Mouse (Mus musculus): ENCODE measurements around the gene Rnf186. TPM values are rescaled to one million over a fixed set of nuclear protein-coding genes. Genes with fewer than 3 reads are reported as not detected.
"Not testable (repeated sequence)": the region's sequence is repeated elsewhere in the genome, so short reads cannot be mapped to it uniquely, and the experiment has no call there.

Gene Rnf186
- total and polyA plus RNA-seq, 2 experiments from 2014 or later, result not detected

DNA sequence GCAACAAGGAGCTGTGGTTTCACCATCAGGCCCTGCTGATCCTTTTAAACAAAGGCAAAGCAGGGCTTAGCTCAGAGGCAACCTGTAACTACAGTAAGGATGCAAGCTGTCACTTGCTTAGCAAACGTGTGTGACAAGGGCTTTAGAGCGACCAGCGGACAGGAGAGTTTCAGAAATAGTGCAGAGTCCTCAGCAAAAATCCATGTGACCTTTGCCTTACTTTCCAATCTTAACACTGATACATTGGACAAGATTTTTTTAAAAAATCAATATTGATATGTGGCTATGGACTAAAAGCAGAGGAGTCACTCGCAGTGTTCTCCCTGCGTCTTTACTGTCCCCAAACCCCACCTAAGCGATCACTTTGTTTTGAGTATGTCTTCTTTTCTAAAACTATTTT is 4.5 kb downstream of the Rnf186 start:
- no peak for ATAC-seq
- Histone ChIP-seq H3K4me1 (ENCODE audit: insufficient read depth) (0 out of 2 replicates have a peak, but pooled peaks cover 3% of the 10 kb centered on the region), H3K27ac (ENCODE audit: low read depth, low read length) (no peak overlapping the region), H3K4me3 (ENCODE audit: low read depth, low read length) (no peak overlapping the region), H3K9me3 (ENCODE audit: low read length) (no peaks in the 10 kb centered on the region), H3K4me2 (ENCODE audit: low read depth) (no peak overlapping the region), H3K9ac (no peak overlapping the region), H3K27me3 (ENCODE audit: insufficient read depth, low read length) (no peaks in the 10 kb centered on the region), H3K36me3 (ENCODE audit: insufficient read depth) (no peaks in the 10 kb centered on the region)
- no peak for TF ChIP-seq CTCF (IDR thresholded peaks at IDR 0.05; ENCODE audit: low read depth)
- 92% methylated on average over 6 of the region's 6 CpGs for WGBS
- DNase-seq, result no peak

DNA sequence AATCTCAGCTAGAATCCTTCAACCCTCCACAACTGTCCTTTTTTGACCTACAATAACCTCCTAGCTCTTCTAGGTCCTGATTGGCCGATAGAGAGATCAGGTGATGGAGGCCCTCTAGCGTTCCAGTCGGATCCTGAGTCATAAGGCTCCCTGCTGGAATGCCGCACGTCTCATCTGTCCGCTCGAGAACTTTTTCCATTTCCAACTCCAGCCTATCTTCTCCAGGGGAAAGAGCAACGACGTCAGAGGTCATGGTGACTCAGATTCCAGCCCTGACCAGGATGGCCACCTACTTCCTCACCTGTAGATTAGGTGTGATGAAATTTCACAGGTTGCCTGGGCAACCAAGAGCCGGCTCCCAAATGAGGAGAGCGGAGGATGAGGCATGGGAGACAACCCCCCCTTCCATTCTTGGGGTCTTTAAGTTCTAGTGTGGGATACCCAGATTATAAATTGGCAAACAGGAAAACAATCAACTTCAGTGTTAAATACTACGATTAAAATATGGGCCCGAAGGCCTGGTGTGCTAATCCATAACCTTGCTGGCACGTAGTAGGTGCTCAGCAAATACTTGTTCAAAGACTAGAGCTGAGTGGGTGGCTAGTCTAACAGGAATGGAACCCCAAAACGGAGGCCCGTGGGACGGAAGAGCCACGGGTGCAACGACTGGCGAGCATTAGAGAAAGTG is 5.4 kb downstream of the Rnf186 start:
- Histone ChIP-seq H3K9me3 (ENCODE audit: low read length) (no peaks in the 10 kb centered on the region), H3K27me3 (ENCODE audit: insufficient read depth, low read length) (no peaks in the 10 kb centered on the region), H3K9ac (peak overlapping the region; percentile 61; the same call in 1 of the 2 replicates), H3K36me3 (ENCODE audit: insufficient read depth) (no peaks in the 10 kb centered on the region), H3K27ac (ENCODE audit: low read depth, low read length) (peak overlapping the region; percentile 10; the same call in 1 of the 2 replicates), H3K4me2 (ENCODE audit: low read depth) (peak overlapping the region; percentile 90), H3K4me1 (ENCODE audit: insufficient read depth) (0 out of 2 replicates have a peak, but pooled peaks cover 3% of the 10 kb centered on the region), H3K4me3 (ENCODE audit: low read depth, low read length) (peak overlapping the region; percentile 41; the same call in 1 of the 2 replicates)
- TF ChIP-seq CTCF (IDR thresholded peaks at IDR 0.05; ENCODE audit: low read depth), result peak; percentile 42
- peak; percentile 57 for DNase-seq
- WGBS, result 23% methylated on average over 20 of the region's 20 CpGs
- peak; percentile 66 for ATAC-seq

DNA sequence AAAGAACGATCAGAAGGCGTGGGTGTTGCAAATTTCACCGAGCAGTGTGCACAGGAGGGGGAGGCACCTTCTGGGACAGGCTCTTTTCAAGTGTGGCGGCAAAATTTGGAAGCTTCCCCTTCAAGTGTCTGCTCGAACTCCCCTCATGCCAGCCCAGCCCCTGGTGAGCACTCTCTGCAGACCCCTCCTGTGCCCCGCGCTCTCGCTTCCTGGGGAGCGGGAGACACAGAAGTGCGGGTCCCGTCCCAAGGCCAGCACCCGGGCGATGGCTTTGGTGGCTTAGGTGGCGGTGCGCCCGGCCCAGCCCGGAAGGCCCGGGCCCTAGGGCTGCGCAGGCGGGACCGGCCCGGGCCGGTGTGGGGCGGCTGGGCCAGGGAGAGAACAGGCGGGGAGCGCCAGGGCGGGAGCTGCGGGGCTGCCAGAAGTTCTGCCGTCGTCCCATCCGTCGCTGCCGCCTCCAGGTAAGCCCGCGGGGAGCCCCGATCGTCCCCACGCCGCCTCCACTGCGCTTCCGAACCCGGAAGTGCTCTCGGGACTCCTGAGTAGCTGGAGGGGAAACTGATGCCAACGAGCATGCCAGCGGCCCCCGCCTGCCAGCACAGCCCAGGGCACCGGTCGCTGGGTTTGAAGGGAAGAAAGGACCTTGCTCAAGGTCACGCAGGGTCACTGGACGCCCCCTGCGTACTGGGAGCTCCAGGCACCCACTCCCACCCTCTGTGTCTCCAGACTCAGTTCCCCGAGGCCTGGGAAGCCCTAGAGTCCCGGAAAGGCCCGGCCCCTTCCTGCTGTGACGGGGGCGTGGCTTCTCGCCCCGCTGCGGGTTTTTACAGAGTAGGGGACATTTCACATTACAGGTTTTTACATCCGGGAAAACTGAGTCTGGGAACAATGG is 6.2 kb downstream of the Rnf186 start, which contains the start of gene Tmco4:
Gene Tmco4 (plus strand): TSS at position 62 of the 892 bp plus-strand sequence.
- TF ChIP-seq CTCF (IDR thresholded peaks at IDR 0.05; ENCODE audit: low read depth), result no peak

DNA sequence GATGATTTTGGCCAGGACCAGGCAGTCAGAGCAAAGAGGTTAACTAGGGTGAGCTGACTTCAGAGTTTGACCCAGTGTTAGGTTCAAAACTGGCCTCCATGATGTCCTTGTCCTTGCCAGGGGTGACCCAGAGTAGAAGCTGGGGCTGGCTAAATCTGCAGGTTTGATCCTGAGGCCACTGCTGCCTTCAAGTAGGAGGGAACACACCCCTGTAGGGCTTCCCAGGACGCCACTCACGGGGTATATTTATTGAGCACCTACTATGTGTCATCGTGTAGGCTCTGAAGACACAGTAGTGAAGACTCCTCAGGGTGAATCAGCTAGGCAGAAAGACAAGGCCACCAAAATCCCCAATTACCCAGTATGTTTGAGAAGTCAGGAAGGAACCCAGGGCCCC is 6.8 kb downstream of the Rnf186 start:
- no peaks in the 10 kb centered on the region for H3K36me3 ChIP-seq (ENCODE audit: insufficient read depth)
- no peak overlapping the region for H3K27ac ChIP-seq (ENCODE audit: low read depth, low read length)
- 66% methylated on average over 3 of the region's 3 CpGs for WGBS
- DNase-seq (no peak), ATAC-seq (no peak)
- no peaks in the 10 kb centered on the region for H3K9me3 ChIP-seq (ENCODE audit: low read length)
- peak overlapping the region; percentile 61; the same call in 1 of the 2 replicates for H3K9ac ChIP-seq
- TF ChIP-seq CTCF (IDR thresholded peaks at IDR 0.05; ENCODE audit: low read depth), result no peak
- H3K4me1 ChIP-seq (ENCODE audit: insufficient read depth), result 0 out of 2 replicates have a peak, but pooled peaks cover 3% of the 10 kb centered on the region
- peak overlapping the region; percentile 90 for H3K4me2 ChIP-seq (ENCODE audit: low read depth)
- no peaks in the 10 kb centered on the region for H3K27me3 ChIP-seq (ENCODE audit: insufficient read depth, low read length)
- no peak overlapping the region; the same call in 1 of the 2 replicates for H3K4me3 ChIP-seq (ENCODE audit: low read depth, low read length)

More for the DNA sequence above, 6.2 kb downstream of the Rnf186 start, which contains the start of gene Tmco4:
- ATAC-seq (peak; percentile 72), DNase-seq (peak; percentile 59)
- H3K4me3 ChIP-seq (ENCODE audit: low read depth, low read length), result peak within 1 kb of the TSS; percentile 41
- H3K27me3 ChIP-seq (ENCODE audit: insufficient read depth, low read length), result no peaks in the 10 kb centered on the region
- no peaks in the 10 kb centered on the region for H3K9me3 ChIP-seq (ENCODE audit: low read length)
- peak within 1 kb of the TSS; percentile 16; the same call in 1 of the 2 replicates for H3K27ac ChIP-seq (ENCODE audit: low read depth, low read length)
- peak within 1 kb of the TSS; percentile 61 for H3K9ac ChIP-seq
- H3K4me1 ChIP-seq (ENCODE audit: insufficient read depth), result 0 out of 2 replicates have a peak, but pooled peaks cover 3% of the 10 kb centered on the region
- whole genome bisulfite sequencing, result 4% methylated on average over 50 of the region's 60 CpGs
- no peaks in the 10 kb centered on the region for H3K36me3 ChIP-seq (ENCODE audit: insufficient read depth)
- peak within 1 kb of the TSS; percentile 90 for H3K4me2 ChIP-seq (ENCODE audit: low read depth)

DNA sequence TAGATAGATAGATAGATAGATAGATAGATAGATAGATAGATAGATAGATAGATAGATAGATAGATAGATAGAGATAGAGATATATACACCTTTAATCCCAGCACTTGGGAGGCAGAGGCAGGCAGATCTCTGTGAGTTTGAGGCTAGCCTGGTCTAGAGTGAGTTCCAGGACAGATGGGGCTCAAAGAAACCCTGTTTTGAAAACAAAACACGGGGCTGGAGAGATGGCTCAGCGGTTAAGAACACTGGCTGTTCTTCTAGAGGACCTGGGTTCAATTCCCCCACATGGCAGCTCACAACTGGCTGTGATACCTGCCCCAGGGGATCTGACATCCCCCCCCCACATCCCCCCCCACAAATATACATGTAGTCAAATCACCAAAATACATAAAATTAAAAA is 7.6 kb downstream of the Rnf186 start:
- not testable (repeated sequence) for H3K4me2 ChIP-seq (ENCODE audit: low read depth); H3K4me1 ChIP-seq (ENCODE audit: insufficient read depth); H3K9me3 ChIP-seq (ENCODE audit: low read length); H3K36me3 ChIP-seq (ENCODE audit: insufficient read depth); ATAC-seq; DNase-seq; H3K27ac ChIP-seq (ENCODE audit: low read depth, low read length); H3K4me3 ChIP-seq (ENCODE audit: low read depth, low read length); H3K27me3 ChIP-seq (ENCODE audit: insufficient read depth, low read length); H3K9ac ChIP-seq
- 80% methylated on average over 2 of the region's 2 CpGs for WGBS

DNA sequence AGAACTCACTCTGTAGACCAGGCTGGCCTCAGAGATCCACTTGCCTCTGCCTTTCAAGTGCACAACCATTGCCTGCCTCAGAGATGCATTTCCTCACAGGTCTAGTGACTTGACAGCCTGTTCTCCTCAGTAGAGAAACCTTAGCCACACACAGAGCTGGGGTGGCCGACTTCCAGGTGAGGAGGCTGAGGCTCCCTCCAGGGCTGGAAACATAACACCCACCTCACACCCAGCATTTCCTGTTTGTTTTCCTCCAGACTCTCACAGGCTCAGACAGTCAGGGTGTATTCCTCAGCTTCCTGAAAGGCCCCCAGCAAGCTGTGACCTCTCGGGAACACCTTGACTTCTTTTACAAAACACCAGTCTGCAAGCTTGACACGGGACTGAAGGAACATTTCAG is 8.3 kb downstream of the Rnf186 start:
- Histone ChIP-seq H3K27me3 (ENCODE audit: insufficient read depth, low read length) (no peaks in the 10 kb centered on the region; the same call in 1 of the 2 replicates), H3K4me2 (ENCODE audit: low read depth) (no peak overlapping the region), H3K4me3 (ENCODE audit: low read depth, low read length) (no peak overlapping the region), H3K4me1 (ENCODE audit: insufficient read depth) (0 out of 2 replicates have a peak, but pooled peaks cover 3% of the 10 kb centered on the region), H3K9me3 (ENCODE audit: low read length) (no peaks in the 10 kb centered on the region), H3K27ac (ENCODE audit: low read depth, low read length) (no peak overlapping the region), H3K9ac (no peak overlapping the region), H3K36me3 (ENCODE audit: insufficient read depth) (no peaks in the 10 kb centered on the region)
- DNase-seq (no peak), ATAC-seq (no peak)
- WGBS, result 81% methylated on average over 3 of the region's 3 CpGs
- TF ChIP-seq CTCF (IDR thresholded peaks at IDR 0.05; ENCODE audit: low read depth), result no peak

All from forebrain, postnatal 0 days (tissue).